Mouse (Mus musculus) stomach, embryonic 16.5 days (tissue): ENCODE results near the gene Ypel3. TPM values are rescaled to one million over a fixed set of nuclear protein-coding genes. Genes with fewer than 3 reads are reported as not detected.

Experiments
- ATAC-seq: fragments of 200-750 bp; cut with Nextera tagmentation; 2 replicates; pipeline ENCODE4 v1.8.0; 2017; ENCODE audit warnings: moderate number of reproducible peaks, moderate TSS enrichment; ENCODE audit not compliant: insufficient read depth, low FRiP score
- H3K27ac ChIP-seq: fragments of 300-500 bp; sonication (generic); 2 replicates; pipeline ENCODE4 v1.5.1; 2014; ENCODE audit warnings: low read length
- H3K27me3 ChIP-seq: fragments of 300-500 bp; sonication (generic); 2 replicates; pipeline ENCODE4 v1.6.1; 2014; ENCODE audit warnings: low read length, control low read depth, mixed read lengths; ENCODE audit not compliant: control insufficient read depth, insufficient read depth
- H3K36me3 ChIP-seq: fragments of 300-500 bp; sonication (generic); 2 replicates; pipeline ENCODE4 v1.6.1; 2014; ENCODE audit warnings: low read length; ENCODE audit not compliant: control insufficient read depth, insufficient read depth
- H3K4me1 ChIP-seq: fragments of 300-500 bp; sonication (generic); 2 replicates; pipeline ENCODE4 v1.6.1; 2014; ENCODE audit warnings: low read length, control low read depth, mixed read lengths; ENCODE audit not compliant: control insufficient read depth, insufficient read depth
- H3K4me2 ChIP-seq: fragments of 300-500 bp; sonication (generic); 2 replicates; pipeline ENCODE4 v1.6.1; 2014; ENCODE audit warnings: low read depth, low read length, mixed read lengths
- H3K4me3 ChIP-seq: fragments of 300-500 bp; sonication (generic); replicated peaks from 2 replicates; pipeline ENCODE4 v1.5.1; 2014; ENCODE audit warnings: mild to moderate bottlenecking, low read length
- H3K9ac ChIP-seq: fragments of 300-500 bp; sonication (generic); 2 replicates; pipeline ENCODE4 v1.6.1; 2014; ENCODE audit warnings: low read length
- H3K9me3 ChIP-seq: fragments of 300-500 bp; sonication (generic); replicated peaks from 2 replicates; pipeline ENCODE4 v1.6.1; 2016; ENCODE audit warnings: low read length, control low read depth; ENCODE audit not compliant: control insufficient read depth
- WGBS: fragments of 180-500 bp; shearing (Covaris S2); extraction: QIAGEN DNeasy Blood & Tissue Kit; methylation state at CpG from one replicate; pipeline ENCODE4 v1.1.7; 2014; 5-methylcytosine and 5-hydroxymethylcytosine counted together
- polyA plus RNA-seq: library from polyadenylated mRNA; unstranded; fragments of >200 nt; fragmentation: Nextera tagmentation; extraction: Ambion mirVana; gene quantifications from 2 replicates; pipeline ENCODE4 v1.2.1, GENCODE M21; 2015

Ypel3 gene
- polyA plus RNA-seq, 1 experiment from 2014 or later = 65.9 TPM

- Histone ChIP-seq H3K4me2 (no peak overlapping the region), H3K4me1 (0 out of 2 replicates have a peak, but pooled peaks cover 3% of the 10 kb centered on the region), H3K9me3 (no peaks in the 10 kb centered on the region), H3K27me3 (peaks cover 22% of the 10 kb centered on the region), H3K27ac (no peak overlapping the region), H3K4me3 (no peak overlapping the region), H3K36me3 (no peaks in the 10 kb centered on the region), H3K9ac (no peak overlapping the region)
- ATAC-seq = no peak
- 19% methylated on average over 8 of the region's 8 CpGs for WGBS
Measured at GRCm38 (mm10) chr7:126825403-126825802, 48.6 kb downstream of the Ypel3 start.

DNA sequence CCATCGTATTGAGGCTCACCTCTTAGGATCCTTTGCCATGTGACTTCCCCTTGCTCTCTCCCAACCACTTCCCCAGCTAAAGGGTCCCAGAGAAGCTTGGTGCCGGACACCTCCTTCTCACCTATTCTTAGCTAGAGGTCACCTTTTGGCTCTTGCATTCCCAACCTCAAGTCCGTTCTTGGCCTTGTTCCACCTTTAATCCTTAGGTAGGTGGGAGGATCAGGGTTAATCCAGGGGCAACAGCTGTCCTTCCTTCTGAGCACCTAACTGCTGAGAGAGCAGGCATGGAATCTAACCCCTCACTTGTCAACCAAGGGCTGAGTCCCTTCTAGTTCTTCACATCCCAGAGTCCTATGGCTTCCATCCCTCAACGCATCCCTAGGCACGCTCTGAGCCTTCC is 49.2 kb downstream of the Ypel3 start:
- no peak for ATAC-seq
- 65% methylated on average over 5 of the region's 5 CpGs for WGBS
- Histone ChIP-seq H3K27ac (no peak overlapping the region), H3K36me3 (no peaks in the 10 kb centered on the region), H3K4me2 (no peak overlapping the region), H3K9ac (no peak overlapping the region), H3K27me3 (peaks cover 22% of the 10 kb centered on the region), H3K4me3 (no peak overlapping the region), H3K9me3 (no peaks in the 10 kb centered on the region), H3K4me1 (0 out of 2 replicates have a peak, but pooled peaks cover 3% of the 10 kb centered on the region)

Other genes starting within 250 kb of the Ypel3 start
- 165 and 176 TPM in 2 replicates for gene Eif3c, start 210.5 kb upstream of the Ypel3 start, polyA plus RNA-seq
- 1.4 and 2.2 TPM in 2 replicates for gene Apobr, start 192.0 kb upstream of the Ypel3 start, polyA plus RNA-seq
- gene Cln3, start 191.1 kb upstream of the Ypel3 start, polyA plus RNA-seq = 30.4 and 33.3 TPM in 2 replicates
- not detected in 2 replicates for gene Il27, start 182.0 kb upstream of the Ypel3 start, polyA plus RNA-seq
- gene Nupr1, start 146.1 kb upstream of the Ypel3 start, polyA plus RNA-seq = 133 and 141 TPM in 2 replicates
- 40.4 and 47.6 TPM in 2 replicates for gene Sgf29, start 127.6 kb upstream of the Ypel3 start, polyA plus RNA-seq
- gene Sult1a1, start 100.5 kb upstream of the Ypel3 start, polyA plus RNA-seq = 11.9 and 13.0 TPM in 2 replicates
- 93.0 and 107 TPM in 2 replicates for gene Bola2, start 81.6 kb upstream of the Ypel3 start, polyA plus RNA-seq
- gene Slx1b, start 81.2 kb upstream of the Ypel3 start, polyA plus RNA-seq = 9.0 and 9.5 TPM in 2 replicates
- 45.8 and 55.5 TPM in 2 replicates for gene Coro1a, start 69.2 kb upstream of the Ypel3 start, polyA plus RNA-seq
- gene Mapk3, start 17.4 kb upstream of the Ypel3 start, polyA plus RNA-seq = 94.8 and 109 TPM in 2 replicates
- gene Gdpd3, start 10.6 kb upstream of the Ypel3 start, polyA plus RNA-seq = 11.1 and 15.4 TPM in 2 replicates
- 0.27 and 0.47 TPM in 2 replicates for gene Tbx6, start 4.5 kb downstream of the Ypel3 start, polyA plus RNA-seq
- 180 and 192 TPM in 2 replicates for gene Ppp4c, start 15.5 kb downstream of the Ypel3 start, polyA plus RNA-seq
- 1.1 and 1.3 TPM in 2 replicates for gene Fam57b, start 20.7 kb downstream of the Ypel3 start, polyA plus RNA-seq
- gene 4930451I11Rik, start 54.7 kb downstream of the Ypel3 start, polyA plus RNA-seq = not detected in 2 replicates
- 0.89 TPM in 1 of 2 replicates, not detected in the other for gene Doc2a, start 70.5 kb downstream of the Ypel3 start, polyA plus RNA-seq
- gene Hirip3, start 85.0 kb downstream of the Ypel3 start, polyA plus RNA-seq = 22.9 and 24.4 TPM in 2 replicates
- gene Ino80e, start 85.4 kb downstream of the Ypel3 start, polyA plus RNA-seq = 62.2 and 64.8 TPM in 2 replicates
- gene Taok2, start 107.7 kb downstream of the Ypel3 start, polyA plus RNA-seq = 40.1 and 43.3 TPM in 2 replicates
- gene Tmem219, start 146.0 kb downstream of the Ypel3 start, polyA plus RNA-seq = 30.2 and 34.1 TPM in 2 replicates
- gene Kctd13, start 151.9 kb downstream of the Ypel3 start, polyA plus RNA-seq = 11.3 and 12.8 TPM in 2 replicates
- gene Asphd1, start 172.6 kb downstream of the Ypel3 start, polyA plus RNA-seq = 0.18 and 0.45 TPM in 2 replicates
- 1.3 and 1.9 TPM in 2 replicates for gene Sez6l2, start 173.6 kb downstream of the Ypel3 start, polyA plus RNA-seq
- gene Cdipt, start 199.0 kb downstream of the Ypel3 start, polyA plus RNA-seq = 110 and 125 TPM in 2 replicates
- 1.5 and 2.1 TPM in 2 replicates for gene Cdiptos, start 199.1 kb downstream of the Ypel3 start, polyA plus RNA-seq
- gene Mvp, start 237.7 kb downstream of the Ypel3 start, polyA plus RNA-seq = 28.0 and 28.3 TPM in 2 replicates
- 0.36 TPM in 1 of 2 replicates, not detected in the other for gene Pagr1b, start 239.5 kb downstream of the Ypel3 start, polyA plus RNA-seq
- gene Pagr1a, start 240.4 kb downstream of the Ypel3 start, polyA plus RNA-seq = 43.5 and 56.6 TPM in 2 replicates
- 31.1 and 39.0 TPM in 2 replicates for gene Gm42742, start 244.1 kb downstream of the Ypel3 start, polyA plus RNA-seq
- 8.5 and 9.6 TPM in 2 replicates for gene Prrt2, start 244.3 kb downstream of the Ypel3 start, polyA plus RNA-seq